Mouse (Mus musculus): Measurements from ENCODE around the gene Agfg2.

Agfg2 gene

GRCm38 (mm10) chr5:137609292-137609691 is 75.2 kb downstream of the Agfg2 start:
- DNase-seq (ENCODE audit: low read depth, low spot score): no peak

GRCm38 (mm10) chr5:137608654-137609190 is 75.8 kb downstream of the Agfg2 start:
- no peak for DNase-seq (ENCODE audit: low read depth, low spot score)

- no peak for DNase-seq (ENCODE audit: low read depth, low spot score)
Observed at GRCm38 (mm10) chr5:137607860-137608653, 76.5 kb downstream of the Agfg2 start.

GRCm38 (mm10) chr5:137601365-137601729 is 83.2 kb downstream of the Agfg2 start:
- DNase-seq (ENCODE audit: low read depth, low spot score): no peak

GRCm38 (mm10) chr5:137600619-137601364 is 83.7 kb downstream of the Agfg2 start, which contains the start of gene Mospd3:
Gene Mospd3 (minus strand): TSS chr5:137601058.
- peak; percentile 98 for DNase-seq (ENCODE audit: low read depth, low spot score)
